Mouse (Mus musculus) lung, postnatal 36 days (tissue): ENCODE measurements at regions not wholly inside any gene's neighbourhood (a gene's known extent, or its start where the extent isn't known, plus 50 kb on each side); places are given as distances from the start of the nearest gene placed in this dataset.
A peak's percentile ranks its signal among the peaks of the same experiment; 100 is the strongest.
"Not testable (repeated sequence)": the region's sequence is repeated elsewhere in the genome, so short reads cannot be mapped to it uniquely, and the experiment has no call there.

Source experiments
- DNase-seq: peaks from one replicate; pipeline ENCODE4 v3.0.0; 2022; ENCODE audit warnings: mixed read lengths

- DNase-seq: no peak
Observed at GRCm38 (mm10) chr12:11518379-11518778, 62.5 kb downstream of the Rad51ap2 start.

- no peak for DNase-seq
Observed at GRCm38 (mm10) chr12:11562891-11563290, 107.0 kb downstream of the Rad51ap2 start.

GRCm38 (mm10) chr12:11570160-11570559, 114.3 kb downstream of the Rad51ap2 start:
- no peak for DNase-seq

GRCm38 (mm10) chr12:11603946-11604345, 148.1 kb downstream of the Rad51ap2 start:
- no peak for DNase-seq

GRCm38 (mm10) chr12:11608733-11609132, 152.9 kb downstream of the Rad51ap2 start:
- DNase-seq: no peak

GRCm38 (mm10) chr12:11611656-11612055, 155.8 kb downstream of the Rad51ap2 start:
- DNase-seq: no peak

GRCm38 (mm10) chr12:11615237-11615636, 159.4 kb downstream of the Rad51ap2 start:
- no peak for DNase-seq

- DNase-seq: no peak
Observed at GRCm38 (mm10) chr12:11623561-11623960, 167.7 kb downstream of the Rad51ap2 start.

GRCm38 (mm10) chr12:11630178-11630577, 174.3 kb downstream of the Rad51ap2 start:
- DNase-seq: no peak

GRCm38 (mm10) chr12:11631790-11632189, 175.9 kb downstream of the Rad51ap2 start:
- DNase-seq: no peak

- no peak for DNase-seq
Observed at GRCm38 (mm10) chr12:11673281-11673680, 217.4 kb downstream of the Rad51ap2 start.

GRCm38 (mm10) chr12:11694797-11695196, 238.9 kb downstream of the Rad51ap2 start:
- DNase-seq: no peak

GRCm38 (mm10) chr12:11708879-11709602, 253.2 kb downstream of the Rad51ap2 start:
- no peak for DNase-seq

GRCm38 (mm10) chr12:11717633-11718032, 261.8 kb downstream of the Rad51ap2 start:
- no peak for DNase-seq

GRCm38 (mm10) chr12:11751471-11751870, 295.6 kb downstream of the Rad51ap2 start:
- DNase-seq: no peak

- no peak for DNase-seq
Observed at GRCm38 (mm10) chr12:11754184-11754907, 298.5 kb downstream of the Rad51ap2 start.

- no peak for DNase-seq
Observed at GRCm38 (mm10) chr12:11802326-11802725, 346.4 kb downstream of the Rad51ap2 start.

- DNase-seq: no peak
Observed at GRCm38 (mm10) chr12:11803162-11803561, 347.3 kb downstream of the Rad51ap2 start.

- no peak for DNase-seq
Observed at GRCm38 (mm10) chr12:11829701-11830100, 373.8 kb downstream of the Rad51ap2 start.

- no peak for DNase-seq
Observed at GRCm38 (mm10) chr12:11831292-11831691, 375.4 kb downstream of the Rad51ap2 start.

- peak; percentile 65 for DNase-seq
Observed at GRCm38 (mm10) chr12:11837819-11838472, 382.1 kb downstream of the Rad51ap2 start.

GRCm38 (mm10) chr12:11851034-11851433, 395.2 kb downstream of the Rad51ap2 start:
- no peak for DNase-seq

- not testable (repeated sequence) for DNase-seq
Observed at GRCm38 (mm10) chr12:11881809-11882208, 380.1 kb upstream of the Fam49a start.

GRCm38 (mm10) chr12:11887291-11887690, 374.6 kb upstream of the Fam49a start:
- no peak for DNase-seq
